Mouse (Mus musculus): ENCODE results near the gene Pgk1. TPM values are rescaled to one million over a fixed set of nuclear protein-coding genes. Genes with fewer than 3 reads are reported as not detected.

Gene Pgk1
- total RNA-seq, 2 experiments from 2014 or later, result 416 to 450 TPM

GRCm38 (mm10) chrX:106209100-106209499 is 22.2 kb downstream of the Pgk1 start:
- no peak for DNase-seq (ENCODE audit: low spot score in 2 of 2)

GRCm38 (mm10) chrX:106219171-106220032 is 32.5 kb downstream of the Pgk1 start:
- peak; percentile 59 to 69 for DNase-seq (ENCODE audit: low spot score in 2 of 2)

- no peak for DNase-seq (ENCODE audit: low spot score in 2 of 2)
Measured at GRCm38 (mm10) chrX:106221058-106221457, 34.2 kb downstream of the Pgk1 start, which contains the start of gene Taf9b. Taf9b (minus strand) TSS chrX:106221158.

Other genes with a start within 250 kb of the Pgk1 start
- 10 to 100 TPM; 17.6 TPM for gene Magt1, start 175.2 kb upstream of the Pgk1 start, total RNA-seq (2021)
- 100 to 1,000 TPM; 336 to 348 TPM for gene Cox7b, start 171.4 kb upstream of the Pgk1 start, total RNA-seq (2021)
- 10 to 100 TPM in 1 of 2 experiments, 1 to 10 TPM in 1; 8.7 to 11.3 TPM for gene Atp7a, start 159.8 kb upstream of the Pgk1 start, total RNA-seq (2021)
- gene Tlr13, start 43.9 kb upstream of the Pgk1 start, total RNA-seq (2021), result 1 to 10 TPM; 1.2 to 2.0 TPM
- gene Taf9b, start 34.1 kb downstream of the Pgk1 start, total RNA-seq (2021), result 10 to 100 TPM; 24.8 to 29.9 TPM
- not detected for gene Fnd3c2, start 68.3 kb downstream of the Pgk1 start, total RNA-seq (2021)